Mouse (Mus musculus) hindbrain, postnatal 0 days (tissue): Measurements from ENCODE around the gene Pth1r. TPM values are rescaled to one million over a fixed set of nuclear protein-coding genes. Genes with fewer than 3 reads are reported as not detected.

Experiments
- ATAC-seq: fragments of 200-750 bp; cut with Nextera tagmentation; 2 replicates; pipeline ENCODE4 v1.8.0; 2017; ENCODE audit warnings: mild to moderate bottlenecking, moderate TSS enrichment, moderate library complexity
- DNase-seq: peaks from one replicate; pipeline ENCODE4 v3.0.0-alpha.2; 2015; ENCODE audit warnings: low spot score
- H3K27ac ChIP-seq: fragments of 300-500 bp; sonication (generic); 2 replicates; pipeline ENCODE4 v1.5.1; 2014; ENCODE audit warnings: mild to moderate bottlenecking
- H3K27me3 ChIP-seq: fragments of 300-500 bp; sonication (generic); 2 replicates; pipeline ENCODE4 v1.6.1; 2014; ENCODE audit warnings: low read length, mixed read lengths; ENCODE audit not compliant: insufficient read depth
- H3K36me3 ChIP-seq: fragments of 300-500 bp; sonication (generic); 2 replicates; pipeline ENCODE4 v1.6.1; 2014; ENCODE audit warnings: low read length, mixed read lengths; ENCODE audit not compliant: insufficient read depth
- H3K4me1 ChIP-seq: fragments of 300-500 bp; sonication (generic); 2 replicates; pipeline ENCODE4 v1.6.1; 2014; ENCODE audit warnings: antibody characterized with exemption, low read length, mixed read lengths; ENCODE audit not compliant: insufficient read depth
- H3K4me2 ChIP-seq: fragments of 300-500 bp; sonication (generic); 2 replicates; pipeline ENCODE4 v1.6.1; 2014; ENCODE audit warnings: low read depth, mild to moderate bottlenecking, low read length, moderate library complexity, mixed read lengths
- H3K4me3 ChIP-seq: fragments of 300-500 bp; sonication (generic); 2 replicates; pipeline ENCODE4 v1.5.1; 2014; ENCODE audit warnings: low read length
- H3K9ac ChIP-seq: fragments of 300-500 bp; sonication (generic); replicated peaks from 2 replicates; pipeline ENCODE4 v1.6.1; 2014; ENCODE audit warnings: mild to moderate bottlenecking, low read length, moderate library complexity, mixed read lengths
- H3K9me3 ChIP-seq: fragments of 300-500 bp; sonication (generic); 2 replicates; pipeline ENCODE4 v1.6.1; 2016; ENCODE audit warnings: low read length, mixed read lengths
- CTCF ChIP-seq: IDR thresholded peaks from 2 replicates; pipeline ENCODE4 v1.5.1; 2016; ENCODE audit warnings: antibody characterized with exemption, control low read depth, low read depth
- WGBS: fragments of 180-500 bp; shearing (Covaris S2); extraction: QIAGEN DNeasy Blood & Tissue Kit; methylation state at CpG from one replicate; pipeline ENCODE4 v1.1.7; 2014; 5-methylcytosine and 5-hydroxymethylcytosine counted together
- polyA plus RNA-seq: library from polyadenylated mRNA; unstranded; fragments of >200 nt; fragmentation: Nextera tagmentation; extraction: Ambion mirVana; gene quantifications from 2 replicates; pipeline ENCODE4 v1.2.1, GENCODE M21; 2015
- total RNA-seq: library from RNA; depleted of rRNA; stranded (reverse); fragments of >200 nt; gene quantifications from 2 replicates; pipeline ENCODE4 v1.2.3, GENCODE M21; 2014

The Pth1r gene
- total and polyA plus RNA-seq, 2 experiments from 2014 or later = 12.5 to 29.2 TPM

DNA sequence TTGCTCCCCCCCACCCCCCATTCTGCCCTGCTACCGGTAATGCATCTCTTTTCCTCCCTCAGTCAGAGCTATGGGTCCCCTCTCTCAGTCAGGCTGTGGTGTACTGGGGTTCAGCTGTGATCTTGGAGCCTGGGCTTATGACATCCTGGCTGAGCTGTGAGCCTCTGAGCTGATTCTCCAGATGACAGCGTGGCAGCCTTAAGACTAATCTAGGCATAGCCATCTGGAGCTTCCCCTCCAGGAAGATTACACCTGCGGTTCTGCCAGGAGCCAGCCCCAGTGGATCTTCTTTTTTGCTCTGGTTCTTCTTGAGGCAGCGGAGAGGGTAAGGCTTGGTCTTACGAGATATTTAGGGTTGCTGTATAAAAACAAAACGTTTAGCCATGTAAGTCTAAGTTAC lies 34.9 kb downstream of the Pth1r start:
- no peak for ATAC-seq
- Histone ChIP-seq H3K27me3 (no peaks in the 10 kb centered on the region), H3K27ac (no peak overlapping the region), H3K36me3 (peaks cover 13% of the 10 kb centered on the region; the same call in 1 of the 2 replicates), H3K4me1 (no peaks in the 10 kb centered on the region), H3K9ac (no peak overlapping the region), H3K4me3 (no peak overlapping the region), H3K9me3 (no peaks in the 10 kb centered on the region), H3K4me2 (no peak overlapping the region)
- 82% methylated on average over 6 of the region's 6 CpGs for WGBS
- TF ChIP-seq CTCF = no peak
- DNase-seq = no peak

DNA sequence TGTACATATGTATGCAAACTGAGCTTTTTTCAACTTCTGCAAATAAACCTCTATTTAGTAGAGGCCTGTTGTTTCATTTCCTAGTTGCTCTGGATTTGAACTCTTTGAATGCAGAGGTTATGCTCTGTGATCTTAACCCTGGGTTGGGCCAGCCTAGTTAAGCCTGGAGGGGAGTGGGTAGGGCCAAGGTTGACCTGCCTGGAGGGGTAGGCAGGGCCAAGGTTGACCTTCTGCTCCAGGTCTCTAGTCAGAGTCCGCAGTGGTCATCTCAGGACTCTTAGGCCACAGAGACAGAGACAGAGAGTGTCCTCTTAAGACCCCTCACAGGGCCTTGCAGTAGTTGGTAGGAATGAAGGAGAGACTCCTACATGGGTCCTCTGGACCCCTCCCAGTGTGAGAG lies 35.4 kb downstream of the Pth1r start:
- no peak overlapping the region for H3K9ac ChIP-seq
- H3K4me1 ChIP-seq = no peaks in the 10 kb centered on the region
- TF ChIP-seq CTCF = no peak
- H3K27ac ChIP-seq = no peak overlapping the region
- no peaks in the 10 kb centered on the region for H3K27me3 ChIP-seq
- H3K9me3 ChIP-seq = no peaks in the 10 kb centered on the region
- no peak overlapping the region for H3K4me3 ChIP-seq
- no peak for ATAC-seq
- DNase-seq = no peak
- WGBS = 95% methylated on average over 1 of the region's 1 CpGs
- H3K36me3 ChIP-seq = peaks cover 13% of the 10 kb centered on the region; the same call in 1 of the 2 replicates
- no peak overlapping the region for H3K4me2 ChIP-seq

DNA sequence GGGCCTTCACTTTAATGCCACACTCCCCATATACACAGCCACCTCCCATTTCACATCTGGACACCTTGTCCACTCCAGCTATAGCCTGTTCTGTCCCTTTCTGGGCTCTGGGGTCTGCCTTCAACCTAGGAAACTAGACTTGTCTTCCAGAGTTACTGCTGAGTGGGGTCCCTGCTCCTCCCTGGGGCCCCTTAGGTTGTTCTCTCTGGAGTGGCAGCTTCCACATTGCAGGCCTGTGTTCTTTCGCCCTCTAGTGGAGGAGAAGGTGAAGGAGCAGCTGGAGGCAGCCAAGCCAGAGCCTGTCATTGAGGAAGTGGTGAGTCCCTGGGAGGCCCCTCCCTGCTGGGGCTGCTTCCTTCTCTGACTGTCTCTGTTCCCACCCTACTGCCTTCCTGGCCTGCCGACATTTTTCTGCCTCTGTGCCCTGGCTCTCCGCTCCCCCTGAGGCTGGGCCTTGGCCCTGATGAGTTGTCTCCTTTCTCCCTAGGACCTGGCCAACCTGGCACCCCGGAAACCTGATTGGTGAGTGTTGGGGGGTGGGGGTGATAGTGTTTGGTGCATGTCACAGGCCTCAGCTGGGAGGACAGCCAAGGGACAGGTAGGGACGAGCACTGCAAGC lies 37.2 kb downstream of the Pth1r start:
- WGBS = 49% methylated on average over 5 of the region's 5 CpGs
- peak; percentile 89 for ATAC-seq
- H3K9ac ChIP-seq = no peak overlapping the region

DNA sequence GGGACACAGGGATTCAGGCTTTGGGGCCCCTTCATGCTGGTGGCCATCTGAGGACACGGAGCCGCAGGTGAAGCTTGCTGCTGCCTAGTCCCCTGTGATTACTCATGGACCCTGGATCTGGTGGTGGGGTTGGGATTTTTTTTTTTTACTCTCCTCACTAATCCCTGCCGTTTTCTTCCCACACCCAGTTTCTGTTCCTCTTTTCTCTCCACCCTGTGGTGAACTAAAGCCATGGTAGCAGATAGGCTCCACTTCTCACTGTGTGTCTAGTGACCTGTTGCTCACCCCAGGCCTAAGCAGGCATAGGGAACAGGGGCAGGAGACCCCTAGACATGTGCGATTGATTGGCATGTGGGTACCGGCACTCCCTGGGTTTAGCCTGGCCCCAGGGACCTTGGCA lies 40.2 kb downstream of the Pth1r start:
- H3K27me3 ChIP-seq = no peaks in the 10 kb centered on the region
- 78% methylated on average over 5 of the region's 5 CpGs for WGBS
- H3K4me1 ChIP-seq = no peaks in the 10 kb centered on the region
- no peaks in the 10 kb centered on the region for H3K36me3 ChIP-seq
- no peak overlapping the region for H3K9ac ChIP-seq
- no peak overlapping the region for H3K4me2 ChIP-seq
- no peaks in the 10 kb centered on the region for H3K9me3 ChIP-seq
- no peak overlapping the region for H3K27ac ChIP-seq
- ATAC-seq (no peak), DNase-seq (no peak)
- no peak overlapping the region for H3K4me3 ChIP-seq
- TF ChIP-seq CTCF = no peak

More for the DNA sequence above, 37.2 kb downstream of the Pth1r start:
- Histone ChIP-seq H3K27ac (no peak overlapping the region), H3K4me1 (no peaks in the 10 kb centered on the region), H3K27me3 (no peaks in the 10 kb centered on the region), H3K9me3 (no peaks in the 10 kb centered on the region), H3K4me2 (no peak overlapping the region), H3K36me3 (peaks cover 13% of the 10 kb centered on the region; the same call in 1 of the 2 replicates), H3K4me3 (no peak overlapping the region)
- peak; percentile 94 for TF ChIP-seq CTCF
- DNase-seq = peak; percentile 84

DNA sequence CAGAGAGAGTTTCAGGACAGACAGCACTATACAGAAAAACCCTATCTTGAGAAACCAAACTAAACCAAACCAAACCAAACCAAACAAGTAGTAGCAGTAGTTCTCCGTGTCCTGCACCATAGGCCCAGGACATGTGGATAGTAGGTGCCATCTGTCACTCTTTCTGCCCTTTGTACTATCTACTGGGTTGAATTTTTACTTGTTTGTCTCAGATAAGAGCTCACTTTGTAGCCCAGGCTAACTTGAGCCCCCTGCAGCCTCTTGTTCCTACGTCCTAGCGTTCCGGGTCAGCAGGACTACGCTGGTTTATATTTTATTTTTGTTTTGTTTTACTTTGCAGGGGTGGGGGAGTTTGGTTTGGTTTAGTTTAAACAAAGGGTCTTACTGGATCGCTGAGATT lies 43.0 kb downstream of the Pth1r start:
- Histone ChIP-seq H3K27ac (no peak overlapping the region), H3K4me1 (no peaks in the 10 kb centered on the region), H3K4me2 (no peak overlapping the region), H3K9ac (no peak overlapping the region), H3K36me3 (no peaks in the 10 kb centered on the region), H3K27me3 (no peaks in the 10 kb centered on the region), H3K9me3 (no peaks in the 10 kb centered on the region), H3K4me3 (no peak overlapping the region)
- TF ChIP-seq CTCF = no peak
- ATAC-seq = no peak
- DNase-seq = no peak
- 91% methylated on average over 6 of the region's 6 CpGs for WGBS

DNA sequence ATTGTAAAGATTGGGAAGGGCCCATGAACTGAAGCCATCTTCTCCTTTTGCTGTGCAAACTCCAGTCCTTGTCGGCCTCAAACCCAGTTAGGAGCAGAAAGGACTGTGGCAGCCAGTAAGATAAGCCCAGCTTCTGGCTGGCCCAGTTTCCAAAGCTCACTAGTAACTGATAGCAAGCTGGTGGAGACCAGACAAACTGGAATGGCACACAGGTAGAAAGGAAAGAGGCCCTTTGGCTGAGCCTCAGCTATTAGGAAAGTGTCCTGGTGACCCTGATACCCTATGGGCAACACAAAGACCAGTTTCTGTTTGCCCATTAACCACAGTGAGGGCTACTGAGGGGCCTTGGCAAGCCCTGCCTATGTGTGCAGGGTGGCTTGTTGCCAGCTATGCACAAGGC lies 44.1 kb downstream of the Pth1r start:
- H3K27me3 ChIP-seq = no peaks in the 10 kb centered on the region
- no peaks in the 10 kb centered on the region for H3K9me3 ChIP-seq
- DNase-seq = peak; percentile 36
- no peak overlapping the region for H3K27ac ChIP-seq
- no peak overlapping the region for H3K4me3 ChIP-seq
- H3K4me2 ChIP-seq = no peak overlapping the region
- ATAC-seq = no peak
- no peak for TF ChIP-seq CTCF
- WGBS = 83% methylated on average over 1 of the region's 1 CpGs
- no peaks in the 10 kb centered on the region for H3K36me3 ChIP-seq
- H3K4me1 ChIP-seq = no peaks in the 10 kb centered on the region
- no peak overlapping the region for H3K9ac ChIP-seq
